Mouse (Mus musculus): ENCODE measurements around the gene Defb38. TPM values are rescaled to one million over a fixed set of nuclear protein-coding genes. Genes with fewer than 3 reads are reported as not detected.

Defb38 gene
- not detected in 2 replicates for polyA plus RNA-seq (2016; fragmentation: Nextera tagmentation; extraction: Ambion mirVana)

- H3K4me1 ChIP-seq (replicated peaks), result no peaks in the 10 kb centered on the region
- H3K27ac ChIP-seq, result no peak within 1 kb of the TSS
- WGBS, result 76% methylated on average over 1 of the region's 1 CpGs
- ATAC-seq (ENCODE audit: insufficient number of reproducible peaks, insufficient read depth, low FRiP score, low TSS enrichment, low read depth), result no peak
- no peaks in the 10 kb centered on the region for H3K36me3 ChIP-seq
- H3K9me3 ChIP-seq, result peaks cover 3% of the 10 kb centered on the region; the same call in 1 of the 2 replicates
- H3K4me3 ChIP-seq (replicated peaks), result no peak within 1 kb of the TSS
- no peak within 1 kb of the TSS for H3K9ac ChIP-seq (replicated peaks)
- H3K27me3 ChIP-seq, result no peaks in the 10 kb centered on the region
- no peak within 1 kb of the TSS for H3K4me2 ChIP-seq
Observed at GRCm38 (mm10) chr8:19026466-19026865, at the start of gene Defb38. Gene Defb38, minus strand, starts transcription at chr8:19026566.

GRCm38 (mm10) chr8:19066013-19066412 lies 39.6 kb upstream of the Defb38 start:
- Histone ChIP-seq H3K36me3 (no peaks in the 10 kb centered on the region), H3K4me1 (replicated peaks) (no peaks in the 10 kb centered on the region), H3K4me2 (no peak overlapping the region), H3K4me3 (replicated peaks) (no peak overlapping the region), H3K9me3 (peaks cover 8% of the 10 kb centered on the region; the same call in 1 of the 2 replicates), H3K27ac (no peak overlapping the region), H3K9ac (replicated peaks) (no peak overlapping the region), H3K27me3 (no peaks in the 10 kb centered on the region)
- no peak for ATAC-seq (ENCODE audit: insufficient number of reproducible peaks, insufficient read depth, low FRiP score, low TSS enrichment, low read depth)
- WGBS, result 75% methylated on average over 2 of the region's 2 CpGs

- no peaks in the 10 kb centered on the region for H3K27me3 ChIP-seq
Observed at GRCm38 (mm10) chr8:19064710-19065109, 38.3 kb upstream of the Defb38 start, which contains the start of gene Defb39. Gene Defb39, minus strand, starts transcription at chr8:19064810.

GRCm38 (mm10) chr8:19062891-19063290 lies 36.5 kb upstream of the Defb38 start:
- Histone ChIP-seq H3K9me3 (peaks cover 8% of the 10 kb centered on the region; the same call in 1 of the 2 replicates), H3K4me2 (no peak overlapping the region), H3K27ac (no peak overlapping the region), H3K9ac (replicated peaks) (no peak overlapping the region), H3K4me1 (replicated peaks) (no peaks in the 10 kb centered on the region), H3K36me3 (no peaks in the 10 kb centered on the region), H3K27me3 (no peaks in the 10 kb centered on the region), H3K4me3 (replicated peaks) (no peak overlapping the region)
- ATAC-seq (ENCODE audit: insufficient number of reproducible peaks, insufficient read depth, low FRiP score, low TSS enrichment, low read depth), result no peak

More at GRCm38 (mm10) chr8:19064710-19065109, 38.3 kb upstream of the Defb38 start, which contains the start of gene Defb39:
- Histone ChIP-seq H3K36me3 (no peaks in the 10 kb centered on the region), H3K4me1 (replicated peaks) (no peaks in the 10 kb centered on the region), H3K27ac (no peak within 1 kb of the TSS), H3K9me3 (peaks cover 8% of the 10 kb centered on the region; the same call in 1 of the 2 replicates), H3K4me2 (no peak within 1 kb of the TSS), H3K9ac (replicated peaks) (no peak within 1 kb of the TSS), H3K4me3 (replicated peaks) (no peak within 1 kb of the TSS)
- 88% methylated on average over 1 of the region's 1 CpGs for WGBS
- ATAC-seq (ENCODE audit: insufficient number of reproducible peaks, insufficient read depth, low FRiP score, low TSS enrichment, low read depth), result no peak

- Histone ChIP-seq H3K4me3 (replicated peaks) (no peak overlapping the region), H3K9ac (replicated peaks) (no peak overlapping the region), H3K36me3 (no peaks in the 10 kb centered on the region), H3K4me2 (no peak overlapping the region), H3K27me3 (no peaks in the 10 kb centered on the region), H3K4me1 (replicated peaks) (no peaks in the 10 kb centered on the region), H3K27ac (no peak overlapping the region), H3K9me3 (peaks cover under 1% of the 10 kb centered on the region; the same call in 1 of the 2 replicates)
- WGBS, result 93% methylated on average over 14 of the region's 14 CpGs
- ATAC-seq (ENCODE audit: insufficient number of reproducible peaks, insufficient read depth, low FRiP score, low TSS enrichment, low read depth), result no peak
Observed at GRCm38 (mm10) chr8:19045242-19045641, 18.9 kb upstream of the Defb38 start.

Other genes starting within 250 kb of the Defb38 start
- not detected in 2 replicates for gene Defb40, start 48.3 kb downstream of the Defb38 start, polyA plus RNA-seq (2016; fragmentation: Nextera tagmentation; extraction: Ambion mirVana)
- gene Defb37, start 35.5 kb downstream of the Defb38 start, polyA plus RNA-seq (2016; fragmentation: Nextera tagmentation; extraction: Ambion mirVana), result not detected in 2 replicates
- gene Defb39, start 38.2 kb upstream of the Defb38 start, polyA plus RNA-seq (2016; fragmentation: Nextera tagmentation; extraction: Ambion mirVana), result not detected in 2 replicates
- gene Defb12, start 88.3 kb upstream of the Defb38 start, polyA plus RNA-seq (2016; fragmentation: Nextera tagmentation; extraction: Ambion mirVana), result not detected in 2 replicates
- gene Defb34, start 97.2 kb upstream of the Defb38 start, polyA plus RNA-seq (2016; fragmentation: Nextera tagmentation; extraction: Ambion mirVana), result not detected in 2 replicates
- not detected in 2 replicates for gene Gm45826, start 114.2 kb upstream of the Defb38 start, polyA plus RNA-seq (2016; fragmentation: Nextera tagmentation; extraction: Ambion mirVana)
- not detected in 2 replicates for gene Defb14, start 167.8 kb upstream of the Defb38 start, polyA plus RNA-seq (2016; fragmentation: Nextera tagmentation; extraction: Ambion mirVana)
- gene Defb4, start 172.1 kb upstream of the Defb38 start, polyA plus RNA-seq (2016; fragmentation: Nextera tagmentation; extraction: Ambion mirVana), result not detected in 2 replicates
- gene Defb6, start 198.9 kb upstream of the Defb38 start, polyA plus RNA-seq (2016; fragmentation: Nextera tagmentation; extraction: Ambion mirVana), result not detected in 2 replicates
- gene Defb46, start 213.3 kb upstream of the Defb38 start, polyA plus RNA-seq (2016; fragmentation: Nextera tagmentation; extraction: Ambion mirVana), result not detected in 2 replicates
- not detected in 2 replicates for gene Defb5, start 221.0 kb upstream of the Defb38 start, polyA plus RNA-seq (2016; fragmentation: Nextera tagmentation; extraction: Ambion mirVana)